Mouse (Mus musculus) spleen, adult 2 months (tissue): ENCODE data around the gene Nr5a2.

Experiments used
- CTCF ChIP-seq: fragments of 200-500 bp; IDR thresholded peaks from 2 replicates; pipeline ENCODE4 v1.5.1; 2011; ENCODE audit warnings: mild to moderate bottlenecking, inconsistent platforms; ENCODE audit not compliant: insufficient read depth, insufficient read length, insufficient replicate concordance; ENCODE audit errors: extremely low read depth
- POLR2A ChIP-seq: fragments of 200-500 bp; IDR thresholded peaks from 2 replicates; pipeline ENCODE4 v1.6.1; 2011; ENCODE audit warnings: low read depth, low read length, inconsistent platforms

GRCm38 (mm10) chr1:136991762-136992352 is 31.6 kb upstream of the Nr5a2 start:
- TF ChIP-seq POLR2A (no peak), CTCF (no peak)
